Mouse (Mus musculus): Measurements from ENCODE around the gene Mapk8ip1. TPM values are rescaled to one million over a fixed set of nuclear protein-coding genes. Genes with fewer than 3 reads are reported as not detected.

Gene Mapk8ip1
- polyA plus RNA-seq, 1 experiment from 2014 or later, result 6.8 TPM

DNA sequence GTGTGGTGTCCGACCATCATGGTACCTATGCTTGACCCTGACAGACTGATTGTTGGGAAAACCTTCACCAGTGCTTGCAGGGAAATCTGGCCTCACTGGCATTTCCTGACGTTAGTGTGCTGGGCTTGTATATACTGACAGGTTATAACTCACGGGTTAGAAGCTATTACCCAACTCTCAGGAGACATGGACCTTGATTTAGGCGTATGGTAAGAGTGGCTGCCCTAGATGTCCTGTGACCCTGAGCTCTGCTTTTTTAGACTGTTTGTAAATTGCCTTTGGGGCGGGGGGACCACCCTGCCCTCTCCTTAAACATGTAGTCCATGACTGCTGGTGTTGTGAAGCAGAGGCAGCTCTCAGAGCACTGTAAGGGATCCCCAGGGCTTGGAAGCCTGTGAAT, 50.4 kb downstream of the Mapk8ip1 start:
- 72% methylated on average over 5 of the region's 5 CpGs for WGBS

DNA sequence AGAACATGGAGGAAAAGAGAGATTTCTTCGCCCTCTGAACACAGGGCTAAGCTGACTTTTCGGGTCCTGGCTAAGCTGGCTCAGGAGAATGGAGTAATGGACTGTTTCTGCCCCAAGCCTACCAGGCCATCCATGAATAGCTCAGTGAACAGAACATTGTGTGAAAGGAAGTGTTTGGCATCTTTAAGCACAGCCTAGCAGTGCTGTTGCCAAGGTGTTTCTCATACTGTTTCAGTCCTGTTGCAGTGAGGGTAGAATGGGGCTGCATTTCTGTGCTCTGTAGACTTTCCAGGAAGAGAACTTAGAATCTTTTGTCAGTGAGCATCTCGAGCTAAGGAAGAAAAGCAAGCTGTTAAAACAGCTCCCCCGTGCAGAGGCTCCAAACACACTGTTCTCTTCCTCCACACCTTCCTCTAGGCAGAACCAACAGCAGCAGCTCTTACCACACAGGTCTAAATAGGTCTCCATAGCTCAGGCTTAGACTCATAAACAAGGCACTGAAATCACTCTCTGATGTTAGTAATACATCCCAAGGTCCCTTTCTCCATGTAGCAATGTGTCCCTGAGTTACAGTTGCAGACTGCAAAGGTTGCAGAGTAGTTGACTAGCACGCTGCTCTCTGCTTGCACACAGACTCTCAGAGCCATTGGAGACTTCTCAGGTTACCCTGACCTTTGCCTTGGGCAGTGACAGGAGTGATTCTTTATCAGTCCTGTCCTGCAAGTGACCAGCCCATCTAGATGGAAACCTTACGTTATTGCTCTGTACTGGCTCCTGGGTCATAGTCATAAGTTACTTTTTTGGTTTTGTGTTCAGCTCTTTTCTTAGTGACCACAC, 51.3 kb downstream of the Mapk8ip1 start:
- H3K27ac ChIP-seq (ENCODE audit: poor library complexity, severe bottlenecking), result no peak overlapping the region
- WGBS, result 66% methylated on average over 6 of the region's 6 CpGs

More for the DNA sequence above, 50.4 kb downstream of the Mapk8ip1 start:
- H3K4me3 ChIP-seq, result no peak overlapping the region
- H3K27ac ChIP-seq (ENCODE audit: poor library complexity, severe bottlenecking), result no peak overlapping the region
- H3K4me2 ChIP-seq, result no peak overlapping the region
- peaks cover 15% of the 10 kb centered on the region; the same call in 1 of the 2 replicates for H3K4me1 ChIP-seq (replicated peaks)
- H3K9me3 ChIP-seq (replicated peaks), result no peaks in the 10 kb centered on the region
- no peaks in the 10 kb centered on the region for H3K27me3 ChIP-seq (replicated peaks)
- no peak overlapping the region for H3K9ac ChIP-seq
- H3K36me3 ChIP-seq, result peaks cover 56% of the 10 kb centered on the region
- ATAC-seq (ENCODE audit: insufficient number of reproducible peaks, low FRiP score), result no peak

DNA sequence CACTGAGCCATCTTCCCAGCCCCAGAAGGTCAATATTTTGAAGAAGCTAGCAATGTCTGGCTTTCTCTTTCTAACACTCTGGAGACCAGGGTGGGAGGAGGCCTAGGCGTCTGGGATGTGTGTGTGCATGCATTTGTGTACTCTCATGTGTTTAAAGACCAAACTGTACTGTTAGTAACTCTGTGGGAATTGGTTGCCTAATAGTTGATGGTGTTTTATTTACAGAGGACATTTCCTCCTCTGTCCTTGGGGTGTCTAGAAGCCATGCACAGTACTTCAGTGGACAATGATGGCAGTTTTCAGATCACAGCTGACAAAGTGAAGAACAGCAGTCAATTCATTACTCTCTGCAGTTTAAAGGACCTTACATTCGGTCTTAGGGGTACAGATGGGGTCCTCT, 53.9 kb downstream of the Mapk8ip1 start:
- Histone ChIP-seq H3K27me3 (replicated peaks) (no peaks in the 10 kb centered on the region), H3K4me1 (replicated peaks) (peaks cover 15% of the 10 kb centered on the region; the same call in 1 of the 2 replicates), H3K27ac (ENCODE audit: poor library complexity, severe bottlenecking) (no peak overlapping the region), H3K4me3 (no peak overlapping the region), H3K9me3 (replicated peaks) (no peaks in the 10 kb centered on the region), H3K4me2 (no peak overlapping the region), H3K36me3 (peaks cover 58% of the 10 kb centered on the region), H3K9ac (no peak overlapping the region)
- WGBS, result 79% methylated on average over 2 of the region's 2 CpGs
- ATAC-seq (ENCODE audit: insufficient number of reproducible peaks, low FRiP score), result no peak

More for the DNA sequence above, 51.3 kb downstream of the Mapk8ip1 start:
- Histone ChIP-seq H3K4me1 (replicated peaks) (peaks cover 15% of the 10 kb centered on the region; the same call in 1 of the 2 replicates), H3K9me3 (replicated peaks) (no peaks in the 10 kb centered on the region), H3K4me2 (no peak overlapping the region), H3K9ac (no peak overlapping the region), H3K27me3 (replicated peaks) (no peaks in the 10 kb centered on the region), H3K36me3 (peaks cover 62% of the 10 kb centered on the region), H3K4me3 (no peak overlapping the region)
- no peak for ATAC-seq (ENCODE audit: insufficient number of reproducible peaks, low FRiP score)

DNA sequence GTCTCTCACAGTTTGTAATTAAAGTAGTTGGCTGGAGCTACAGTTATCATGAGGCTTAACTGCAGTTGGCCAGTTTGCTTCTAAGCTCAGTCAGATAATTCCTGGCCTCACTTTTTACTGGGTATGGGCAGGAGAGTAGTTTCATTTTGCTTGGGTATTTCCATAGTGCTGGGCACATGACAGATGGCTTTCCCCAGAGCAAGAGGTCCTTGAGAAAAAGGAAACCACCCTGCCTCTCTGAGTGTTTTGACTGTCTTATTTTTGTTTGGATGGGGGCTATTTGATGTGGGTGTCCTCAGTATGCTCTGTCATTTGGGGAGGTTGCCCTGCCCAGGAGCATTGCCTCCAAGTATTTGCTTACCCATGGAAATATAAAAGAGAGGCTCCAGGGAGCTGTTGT, 58.6 kb downstream of the Mapk8ip1 start:
- Histone ChIP-seq H3K27ac (ENCODE audit: poor library complexity, severe bottlenecking) (no peak overlapping the region), H3K36me3 (peaks cover 44% of the 10 kb centered on the region), H3K9me3 (replicated peaks) (no peaks in the 10 kb centered on the region), H3K9ac (no peak overlapping the region), H3K4me1 (replicated peaks) (no peaks in the 10 kb centered on the region), H3K4me3 (no peak overlapping the region), H3K4me2 (no peak overlapping the region), H3K27me3 (replicated peaks) (no peaks in the 10 kb centered on the region)
- ATAC-seq (ENCODE audit: insufficient number of reproducible peaks, low FRiP score), result no peak

Small RNAs within 50 kb of the gene (microRNA-seq; reads per million reads assigned to microRNA genes)
- gene Mir7000, result not detected

Other genes with a start within 250 kb of the Mapk8ip1 start
- gene Pex16, start 26.6 kb downstream of the Mapk8ip1 start, polyA plus RNA-seq (2016; fragmentation: Nextera tagmentation; extraction: Ambion mirVana), result 14.1 and 16.0 TPM in 2 replicates
- gene Large2, start 26.4 kb downstream of the Mapk8ip1 start, polyA plus RNA-seq (2016; fragmentation: Nextera tagmentation; extraction: Ambion mirVana), result 1.2 and 1.8 TPM in 2 replicates
- gene 1700029I15Rik, start 18.7 kb downstream of the Mapk8ip1 start, polyA plus RNA-seq (2016; fragmentation: Nextera tagmentation; extraction: Ambion mirVana), result 1.2 and 1.7 TPM in 2 replicates
- 28.0 and 30.1 TPM in 2 replicates for gene Cry2, start 32.8 kb upstream of the Mapk8ip1 start, polyA plus RNA-seq (2016; fragmentation: Nextera tagmentation; extraction: Ambion mirVana)
- 10.1 and 10.6 TPM in 2 replicates for gene Slc35c1, start 59.3 kb upstream of the Mapk8ip1 start, polyA plus RNA-seq (2016; fragmentation: Nextera tagmentation; extraction: Ambion mirVana)
- 1.3 and 1.6 TPM in 2 replicates for gene Chst1, start 198.4 kb upstream of the Mapk8ip1 start, polyA plus RNA-seq (2016; fragmentation: Nextera tagmentation; extraction: Ambion mirVana)

All from heart, embryonic 12.5 days (tissue).